Mouse (Mus musculus): Measurements from ENCODE around the gene Syt9.

Syt9 gene

DNA sequence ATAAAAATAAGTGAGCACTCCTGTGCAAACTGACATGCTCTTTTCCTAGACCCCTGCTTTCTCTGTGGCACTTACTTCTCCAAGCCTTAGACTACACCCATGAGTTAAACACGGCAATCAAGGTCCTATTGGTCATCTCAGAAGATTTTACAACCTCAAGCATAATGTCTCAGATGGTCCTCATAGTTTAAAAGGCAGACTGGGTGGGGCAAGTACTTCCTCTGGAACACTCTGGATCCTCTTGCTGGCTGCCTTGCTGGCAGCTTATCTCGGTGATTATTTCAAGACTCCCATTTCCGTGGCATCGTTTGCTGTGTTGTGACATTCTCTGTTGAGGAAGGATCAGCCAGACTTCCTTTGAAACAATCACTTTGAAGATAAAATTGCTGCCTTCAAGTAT, 169.5 kb downstream of the Syt9 start:
- no peak for DNase-seq (ENCODE audit: low read depth, low spot score)

GRCm38 (mm10) chr7:107545011-107545410, 174.5 kb downstream of the Syt9 start:
- DNase-seq (ENCODE audit: low read depth, low spot score), result no peak

DNA sequence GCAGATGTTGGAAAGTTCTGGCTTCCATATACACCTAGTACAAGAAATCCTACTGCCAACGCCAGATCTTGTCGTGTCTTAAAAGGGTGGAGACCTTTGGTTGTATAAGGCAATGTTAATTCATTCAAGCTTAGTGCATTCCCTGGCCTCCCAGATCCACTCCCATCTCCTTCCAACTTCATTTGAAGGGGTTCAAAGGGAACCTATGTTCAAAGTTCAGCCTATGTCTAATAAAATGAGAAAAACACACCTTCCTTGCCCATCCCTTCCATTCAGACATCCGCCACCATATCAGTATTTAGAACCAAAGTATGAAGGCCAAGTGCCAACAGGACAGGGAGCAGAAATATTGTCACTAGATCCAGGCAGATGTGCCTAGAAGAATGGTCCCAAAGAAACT, 177.3 kb downstream of the Syt9 start:
- DNase-seq (ENCODE audit: low read depth, low spot score), result no peak

DNA sequence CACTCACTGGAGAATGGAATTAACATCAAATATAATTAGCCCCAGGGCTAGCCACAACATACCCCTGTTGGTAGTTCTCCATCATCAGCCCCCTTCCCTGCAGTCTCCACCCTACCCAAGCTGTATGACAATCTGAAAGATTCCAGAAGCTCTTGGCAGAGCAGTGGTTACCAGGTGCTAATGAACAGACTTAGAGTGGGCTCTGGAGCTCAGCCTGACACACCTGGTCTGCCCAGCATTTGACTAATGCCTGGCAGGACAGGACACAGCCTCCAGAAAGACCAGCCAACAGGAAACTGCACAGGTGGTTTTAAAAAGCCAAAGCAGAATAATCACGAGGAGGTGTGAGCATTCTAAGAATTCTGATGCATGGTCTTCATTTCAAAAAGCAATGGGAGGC, 182.9 kb downstream of the Syt9 start:
- DNase-seq (ENCODE audit: low read depth, low spot score), result no peak

- peak; percentile 4 for DNase-seq (ENCODE audit: low read depth, low spot score)
Measured at GRCm38 (mm10) chr7:107555906-107556305, 185.4 kb downstream of the Syt9 start.

GRCm38 (mm10) chr7:107560675-107561074, 190.1 kb downstream of the Syt9 start:
- no peak for DNase-seq (ENCODE audit: low read depth, low spot score)

GRCm38 (mm10) chr7:107561584-107561983, 191.1 kb downstream of the Syt9 start:
- DNase-seq (ENCODE audit: low read depth, low spot score), result no peak

- DNase-seq (ENCODE audit: low read depth, low spot score), result no peak
Measured at GRCm38 (mm10) chr7:107563727-107564126, 193.2 kb downstream of the Syt9 start.

DNA sequence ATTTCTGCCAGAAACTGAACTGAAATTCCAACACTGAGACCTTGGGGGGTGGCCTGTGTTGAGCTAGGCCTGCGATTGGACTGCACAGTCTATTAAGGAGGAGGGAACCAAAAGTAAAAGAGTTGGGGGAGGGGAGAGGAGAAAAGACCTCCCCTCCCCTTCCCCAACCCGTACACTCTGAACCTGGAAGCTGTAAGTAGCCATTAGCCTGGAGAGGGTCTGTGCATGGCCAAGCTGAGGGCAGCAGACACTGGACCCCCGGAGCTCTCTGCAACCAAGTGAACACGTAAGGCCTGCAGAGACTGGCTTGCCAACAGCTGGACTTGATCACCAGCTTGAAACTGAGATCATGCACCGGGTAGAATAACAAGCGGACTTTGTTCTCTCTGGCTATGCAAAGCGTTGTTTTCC, 196.7 kb downstream of the Syt9 start, which contains the start of gene Olfml1:
Gene Olfml1, plus strand, starts transcription at position 186 of the 411 bp plus-strand sequence.
- DNase-seq (ENCODE audit: low read depth, low spot score), result no peak

DNA sequence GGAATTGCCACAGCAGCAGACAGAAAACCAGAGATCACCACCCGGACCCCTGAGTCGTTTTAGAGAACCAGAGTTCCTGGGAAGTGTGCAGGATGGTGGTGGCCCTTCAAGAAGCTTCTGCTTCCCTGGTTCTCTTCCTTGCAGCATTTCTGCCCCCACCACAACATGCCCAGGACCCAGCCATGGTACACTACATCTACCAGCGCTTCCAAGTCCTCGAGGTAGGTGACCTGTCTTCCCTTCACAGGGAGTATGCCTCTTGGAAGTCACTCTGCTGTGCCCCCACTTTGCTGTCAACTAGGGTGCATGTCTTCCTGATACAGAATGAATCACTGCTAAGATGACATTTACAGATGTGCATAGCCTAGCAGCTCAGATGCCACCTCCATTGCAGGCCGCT, 197.1 kb downstream of the Syt9 start:
- DNase-seq (ENCODE audit: low read depth, low spot score), result no peak

GRCm38 (mm10) chr7:107568971-107569370, 198.4 kb downstream of the Syt9 start:
- no peak for DNase-seq (ENCODE audit: low read depth, low spot score)

GRCm38 (mm10) chr7:107573856-107574255, 203.3 kb downstream of the Syt9 start:
- DNase-seq (ENCODE audit: low read depth, low spot score), result no peak

GRCm38 (mm10) chr7:107574276-107574675, 203.7 kb downstream of the Syt9 start:
- no peak for DNase-seq (ENCODE audit: low read depth, low spot score)

DNA sequence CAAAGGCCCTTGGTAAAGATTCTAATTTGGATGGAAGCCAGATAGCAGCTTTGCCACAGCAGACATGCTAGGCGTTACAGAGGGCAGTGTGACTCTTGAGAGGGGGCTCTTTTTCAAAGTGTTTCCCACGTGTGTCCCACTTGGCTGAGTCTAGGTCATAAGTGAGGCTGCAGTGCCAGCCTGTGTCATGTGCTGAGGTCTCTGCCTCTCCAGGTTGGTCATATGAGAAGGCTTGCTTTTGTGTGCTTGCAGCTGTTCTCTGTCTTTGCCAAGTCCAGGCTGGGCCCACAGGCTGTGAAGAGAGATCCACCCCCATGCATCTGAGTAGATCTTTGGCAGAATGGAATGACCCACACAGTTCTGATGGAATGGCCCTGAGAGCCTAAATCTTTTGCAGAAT, 222.1 kb downstream of the Syt9 start:
- no peak for DNase-seq (ENCODE audit: low read depth, low spot score)

DNA sequence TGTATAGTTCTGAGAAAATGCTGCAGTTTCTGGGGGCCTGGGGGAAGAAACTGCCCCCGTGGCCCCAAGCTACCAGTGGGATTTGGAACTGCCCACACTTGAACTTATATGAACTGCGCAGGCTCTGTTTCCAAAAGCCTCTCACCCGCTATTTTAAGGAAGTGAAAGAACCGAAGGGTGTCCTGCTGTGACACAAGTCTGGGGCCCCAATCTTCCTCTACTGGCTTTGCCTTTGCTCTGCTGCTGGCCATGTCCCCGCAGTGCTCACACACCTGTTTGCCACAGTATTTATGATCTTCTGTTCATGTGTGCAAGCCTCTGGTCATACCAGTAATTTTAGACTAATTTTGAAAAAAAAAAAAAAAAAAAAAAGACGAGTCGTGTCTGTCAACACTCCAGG, 223.4 kb downstream of the Syt9 start:
- no peak for DNase-seq (ENCODE audit: low read depth, low spot score)

DNA sequence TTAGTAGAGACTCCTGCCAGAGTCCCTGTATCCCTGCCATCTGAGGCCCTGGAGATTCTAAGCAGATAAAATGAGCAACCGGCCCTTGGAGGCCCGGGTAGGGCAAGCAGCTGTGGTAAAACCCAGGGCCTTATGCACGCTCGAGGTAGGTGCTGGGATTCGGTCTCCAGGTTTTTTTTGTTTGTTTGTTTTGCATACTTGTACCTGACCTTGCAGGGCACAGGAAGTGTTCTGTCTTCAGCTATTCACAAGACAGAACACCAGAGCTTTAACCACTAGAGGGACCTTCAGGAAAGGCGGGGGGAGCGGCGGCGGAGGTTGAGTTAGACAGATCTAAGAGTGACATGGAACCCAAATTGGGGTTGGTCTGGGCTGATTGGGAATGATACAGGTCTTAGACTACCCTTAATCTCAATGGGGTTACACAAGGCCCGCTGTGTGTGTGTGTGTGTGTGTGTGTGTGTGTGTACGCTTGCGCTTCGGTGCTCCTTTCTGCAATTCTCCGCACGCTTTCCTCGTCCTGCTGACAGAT, 223.9 kb downstream of the Syt9 start:
- DNase-seq (ENCODE audit: low read depth, low spot score), result no peak

GRCm38 (mm10) chr7:107594857-107595402, 224.4 kb downstream of the Syt9 start, which contains the start of gene Ppfibp2:
Gene Ppfibp2 (plus strand): TSS chr7:107595207.
- DNase-seq (ENCODE audit: low read depth, low spot score), result no peak

GRCm38 (mm10) chr7:107595426-107595825, 224.9 kb downstream of the Syt9 start:
- no peak for DNase-seq (ENCODE audit: low read depth, low spot score)

DNA sequence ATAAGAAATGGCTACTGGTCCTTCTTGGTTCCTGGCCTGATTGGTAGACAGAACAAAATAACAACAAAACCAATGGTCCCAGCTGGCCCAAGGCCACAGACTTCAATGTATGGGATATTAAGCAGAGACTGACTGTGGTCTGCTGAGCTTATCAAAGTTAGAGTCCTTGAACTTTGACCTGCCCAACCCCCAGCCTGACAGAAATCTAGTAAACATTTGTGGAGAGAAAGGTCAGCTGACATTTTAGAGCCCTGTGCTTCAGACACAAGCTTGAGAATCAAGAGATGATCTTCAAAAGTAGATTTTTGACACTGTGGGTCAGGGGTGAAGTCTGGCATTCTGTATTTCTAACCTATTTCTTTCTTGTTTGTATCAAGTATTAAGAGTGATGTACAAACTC, 226.2 kb downstream of the Syt9 start:
- DNase-seq (ENCODE audit: low read depth, low spot score), result no peak

- no peak for DNase-seq (ENCODE audit: low read depth, low spot score)
Measured at GRCm38 (mm10) chr7:107597956-107598355, 227.4 kb downstream of the Syt9 start.

All from 3T3-L1 (cell line).